In the genomic region with DNA sequence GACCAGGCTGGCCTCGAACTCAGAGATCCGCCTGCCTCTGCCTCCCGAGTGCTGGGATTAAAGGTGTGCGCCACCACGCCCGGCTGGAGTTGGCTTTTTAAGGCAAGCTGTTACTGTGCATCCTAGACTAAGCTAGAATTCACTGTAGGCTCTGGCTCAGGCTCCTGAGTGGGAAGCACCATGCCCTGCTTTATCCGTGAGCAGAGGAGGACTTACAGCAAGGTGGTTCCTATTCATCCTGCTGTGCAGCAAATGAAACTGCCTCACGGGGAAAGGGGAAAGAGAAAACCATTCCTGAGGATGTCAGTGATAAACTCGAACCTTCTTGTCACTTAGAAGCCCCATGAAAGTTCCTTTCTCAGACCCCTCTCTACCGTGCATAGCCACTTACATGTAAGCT, we compare ENCODE assay signal across 21 mouse cellular contexts.
DNase-seq lines count a peak whose midpoint lies in the region; ATAC-seq and TF ChIP-seq lines count a peak whose summit lies in the region.
"Had no signal": no experiment of that assay in that cellular context is flagged by ENCODE, and none has a peak within 500 bp of the region (broad histone marks: within the 10 kb centered on the region; RNA-seq: fewer than 3 reads in every experiment).

No protein-coding gene starts in this region.

- TF ChIP-seq EP300 in heart, adult 2 months (IDR thresholded peaks at IDR 0.05; ENCODE audit: insufficient read depth, low read depth, low read length) = no peak

- no peaks in the 10 kb centered on the region for H3K36me3 ChIP-seq in embryonic facial prominence, embryonic 12.5 days
- H3K36me3 ChIP-seq in embryonic facial prominence, embryonic 10.5 days (replicated peaks) = peaks cover 16% of the 10 kb centered on the region
- no peaks in the 10 kb centered on the region for H3K36me3 ChIP-seq in heart, adult 2 months (ENCODE audit: control insufficient read depth, insufficient read depth, low read length)
- H3K36me3 ChIP-seq: G1E had no signal

- H3K9ac ChIP-seq in embryonic facial prominence, embryonic 12.5 days = no peak overlapping the region
- H3K9ac ChIP-seq in heart, adult 2 months (ENCODE audit: low read depth, low read length) = no peak overlapping the region
- H3K9ac ChIP-seq: forebrain, embryonic 13.5 days had no signal

- H3K27ac ChIP-seq in embryonic facial prominence, embryonic 12.5 days = 0 out of 2 replicates have a peak overlapping the region, but pooled peaks have one; percentile 4
- no peak overlapping the region for H3K27ac ChIP-seq in embryonic facial prominence, embryonic 10.5 days (replicated peaks)
- no peak overlapping the region for H3K27ac ChIP-seq in heart, adult 2 months
- peak overlapping the region; percentile 51; the same call in 1 of the 2 replicates for H3K27ac ChIP-seq in olfactory bulb, adult 2 months (ENCODE audit: insufficient read depth, low read depth, low read length)
- H3K27ac ChIP-seq: forebrain, embryonic 13.5 days had no signal

- 83% methylated on average over 10 of the region's 10 CpGs for WGBS in embryonic facial prominence, embryonic 12.5 days
- WGBS in embryonic facial prominence, embryonic 10.5 days = 91% methylated on average over 10 of the region's 10 CpGs
- 85% methylated on average over 10 of the region's 10 CpGs for WGBS in heart, adult 2 months
- WGBS in olfactory bulb, adult 2 months = 76% methylated on average over 10 of the region's 10 CpGs

- H3K9me3 ChIP-seq in embryonic facial prominence, embryonic 12.5 days = no peaks in the 10 kb centered on the region
- no peaks in the 10 kb centered on the region for H3K9me3 ChIP-seq in embryonic facial prominence, embryonic 10.5 days
- H3K9me3 ChIP-seq: forebrain, embryonic 13.5 days had no signal

- no peak for TF ChIP-seq POLR2A in heart, adult 2 months (IDR thresholded peaks at IDR 0.05; ENCODE audit: insufficient read depth, low read depth, low read length)
- TF ChIP-seq POLR2A in olfactory bulb, adult 2 months (IDR thresholded peaks at IDR 0.05; ENCODE audit: insufficient read depth, low read depth, low read length) = no peak

- no peak for DNase-seq in embryonic facial prominence, embryonic 10.5 days (ENCODE audit: low spot score)
- peak; percentile 82 for DNase-seq in heart, adult 11 months
- DNase-seq in heart, adult 2 months = no peak
- DNase-seq in R1 (ENCODE audit: low read depth, low spot score) = peak; percentile 17
- no peak for DNase-seq in layer of hippocampus, postnatal 25 days (ENCODE audit: extremely low spot score in 1 of 2, low spot score in 1 of 2)
- DNase-seq in heart, postnatal 14 days = no peak
- DNase-seq: adrenal gland, adult 2 months; adrenal gland, postnatal 10 days; adrenal gland, postnatal 25 days; cerebellum, adult 11-12 months; cerebellum, adult 8-10 months; cerebellum, adult 9-11 months; cerebellum, postnatal 14 days had no signal

- TF ChIP-seq CTCF in heart, adult 2 months (IDR thresholded peaks at IDR 0.05) = no peak
- no peak for TF ChIP-seq CTCF in olfactory bulb, adult 2 months (IDR thresholded peaks at IDR 0.05; ENCODE audit: insufficient read depth, low read depth, low read length)

- no peak for ATAC-seq in embryonic facial prominence, embryonic 12.5 days (ENCODE audit: insufficient number of reproducible peaks, insufficient read depth, low FRiP score, low TSS enrichment)
- ATAC-seq: CD4-positive, CD25-positive, alpha-beta regulatory T cell, adult 4 months; forebrain, embryonic 13.5 days; forebrain, embryonic 16.5 days; Patski had no signal

- no peaks in the 10 kb centered on the region for H3K27me3 ChIP-seq in embryonic facial prominence, embryonic 12.5 days
- H3K27me3 ChIP-seq in embryonic facial prominence, embryonic 10.5 days (replicated peaks; ENCODE audit: low read depth, poor library complexity, severe bottlenecking) = no peaks in the 10 kb centered on the region
- H3K27me3 ChIP-seq in heart, adult 2 months (ENCODE audit: control insufficient read depth, insufficient read depth, low read length) = no peaks in the 10 kb centered on the region
- H3K27me3 ChIP-seq: CH12.LX; forebrain, embryonic 13.5 days; Patski had no signal

- intact Hi-C loops in heart, adult 2 months (cut with DNase I) = no loop called here
- intact Hi-C loops in heart, postnatal 14 days (cut with DNase I) = no loop called here

- no peak overlapping the region for H3K4me2 ChIP-seq in embryonic facial prominence, embryonic 12.5 days (replicated peaks)
- H3K4me2 ChIP-seq: forebrain, embryonic 13.5 days had no signal

- no peaks in the 10 kb centered on the region for H3K79me2 ChIP-seq in heart, adult 2 months (replicated peaks; ENCODE audit: control insufficient read depth, insufficient read depth, low read length)

- peaks cover 33% of the 10 kb centered on the region for H3K4me1 ChIP-seq in embryonic facial prominence, embryonic 12.5 days
- peaks cover 34% of the 10 kb centered on the region for H3K4me1 ChIP-seq in embryonic facial prominence, embryonic 10.5 days
- H3K4me1 ChIP-seq in heart, adult 2 months (ENCODE audit: control insufficient read depth, insufficient read depth, low read length) = no peaks in the 10 kb centered on the region
- peaks cover 34% of the 10 kb centered on the region for H3K4me1 ChIP-seq in olfactory bulb, adult 2 months (ENCODE audit: control insufficient read depth, insufficient read depth, low read length)

- H3K4me3 ChIP-seq in embryonic facial prominence, embryonic 12.5 days = no peak overlapping the region
- H3K4me3 ChIP-seq in embryonic facial prominence, embryonic 10.5 days = no peak overlapping the region
- no peak overlapping the region for H3K4me3 ChIP-seq in heart, adult 2 months
- H3K4me3 ChIP-seq in olfactory bulb, adult 2 months (ENCODE audit: insufficient read depth, low read depth, low read length) = no peak overlapping the region
- H3K4me3 ChIP-seq: forebrain, embryonic 13.5 days had no signal

Comparison
In these comparisons a context has a peak if more than half of its experiments do, and no peak if none do; other contexts are left out.
1. H3K27ac ChIP-seq: peak in embryonic facial prominence, embryonic 12.5 days (single experiment) and olfactory bulb, adult 2 months (single experiment); none in embryonic facial prominence, embryonic 10.5 days (single experiment) and heart, adult 2 months (single experiment).
2. DNase-seq: peak in heart, adult 11 months (single experiment) and R1 (single experiment); none in embryonic facial prominence, embryonic 10.5 days (single experiment), heart, adult 2 months (0 of 2), layer of hippocampus, postnatal 25 days (0 of 2) and heart, postnatal 14 days (0 of 2).